Comparison of ENCODE assay signal across 10 mouse cellular contexts in genomic region chr15:85605962-85606610, GRCm38 (mm10). TPM values are rescaled to one million over a fixed set of nuclear protein-coding genes. Genes with fewer than 3 reads are reported as not detected.
A peak's percentile ranks its signal among the peaks of the same experiment; 100 is the strongest.
DNase-seq lines count a peak whose midpoint lies in the region; ATAC-seq and TF ChIP-seq lines count a peak whose summit lies in the region.
"Had no signal": no experiment of that assay in that cellular context is flagged by ENCODE, and none has a peak within 500 bp of the region (broad histone marks: within the 10 kb centered on the region; RNA-seq: fewer than 3 reads in every experiment).

No protein-coding gene starts in this region.

- H3K27ac ChIP-seq in midbrain, embryonic 10.5 days (replicated peaks), result no peak overlapping the region
- no peak overlapping the region for H3K27ac ChIP-seq in midbrain, postnatal 0 days (ENCODE audit: low read depth, low read length)
- H3K27ac ChIP-seq in stomach, embryonic 16.5 days (ENCODE audit: low read length), result 0 out of 2 replicates have a peak overlapping the region, but pooled peaks have one; percentile 12
- no peak overlapping the region for H3K27ac ChIP-seq in thymus, adult 2 months (ENCODE audit: control insufficient read depth, insufficient read depth, low read length)
- H3K27ac ChIP-seq: liver, embryonic 15.5 days had no signal

- no peaks in the 10 kb centered on the region for H3K36me3 ChIP-seq in midbrain, embryonic 10.5 days
- no peaks in the 10 kb centered on the region for H3K36me3 ChIP-seq in midbrain, postnatal 0 days (ENCODE audit: insufficient read depth, low read length)
- no peaks in the 10 kb centered on the region for H3K36me3 ChIP-seq in stomach, embryonic 16.5 days (ENCODE audit: control insufficient read depth, insufficient read depth, low read length)
- H3K36me3 ChIP-seq in thymus, adult 2 months (ENCODE audit: control insufficient read depth, insufficient read depth, low read length), result no peaks in the 10 kb centered on the region
- H3K36me3 ChIP-seq: liver, embryonic 15.5 days had no signal

- H3K4me2 ChIP-seq in midbrain, postnatal 0 days (ENCODE audit: low read depth, low read length, poor library complexity, severe bottlenecking), result no peak overlapping the region
- H3K4me2 ChIP-seq in stomach, embryonic 16.5 days (ENCODE audit: low read depth, low read length), result peak overlapping the region; percentile 32; the same call in 1 of the 2 replicates
- H3K4me2 ChIP-seq: liver, embryonic 15.5 days had no signal

- no peak for ATAC-seq in midbrain, postnatal 0 days (ENCODE audit: low FRiP score)
- peak; percentile 15; the same call in 1 of the 2 replicates for ATAC-seq in stomach, embryonic 16.5 days (ENCODE audit: insufficient read depth, low FRiP score)

- peak; percentile 44 for DNase-seq in gastrocnemius, postnatal 10 days
- DNase-seq in gastrocnemius, postnatal 4 days (ENCODE audit: low spot score in 2 of 2), result no peak
- peak; percentile 44 for DNase-seq in midbrain, embryonic 10.5 days (ENCODE audit: low spot score)
- no peak for DNase-seq in midbrain, postnatal 0 days (ENCODE audit: low spot score)
- DNase-seq in kidney, postnatal 14 days, result peak; percentile 34
- DNase-seq in thymus, adult 2 months, result no peak
- no peak for DNase-seq in thymus, postnatal 14 days

- H3K4me1 ChIP-seq in midbrain, embryonic 10.5 days, result peaks cover 5% of the 10 kb centered on the region; the same call in 1 of the 2 replicates
- H3K4me1 ChIP-seq in midbrain, postnatal 0 days (ENCODE audit: insufficient read depth, low read length), result no peaks in the 10 kb centered on the region
- peaks cover 16% of the 10 kb centered on the region for H3K4me1 ChIP-seq in stomach, embryonic 16.5 days (ENCODE audit: control insufficient read depth, insufficient read depth, low read length)
- H3K4me1 ChIP-seq in thymus, adult 2 months (replicated peaks; ENCODE audit: control insufficient read depth, insufficient read depth, low read length), result peaks cover 14% of the 10 kb centered on the region
- H3K4me1 ChIP-seq: liver, embryonic 15.5 days had no signal

- no peak overlapping the region for H3K9ac ChIP-seq in midbrain, postnatal 0 days (replicated peaks; ENCODE audit: low read length, poor library complexity, severe bottlenecking)
- peak overlapping the region; percentile 50 for H3K9ac ChIP-seq in stomach, embryonic 16.5 days (ENCODE audit: low read length)
- H3K9ac ChIP-seq: liver, embryonic 15.5 days had no signal

- H3K4me3 ChIP-seq in midbrain, embryonic 10.5 days, result no peak overlapping the region
- H3K4me3 ChIP-seq in midbrain, postnatal 0 days (ENCODE audit: low read depth, low read length), result no peak overlapping the region
- no peak overlapping the region for H3K4me3 ChIP-seq in stomach, embryonic 16.5 days (replicated peaks; ENCODE audit: low read length)
- H3K4me3 ChIP-seq in thymus, adult 2 months (ENCODE audit: control insufficient read depth, insufficient read depth, low read length), result no peak overlapping the region
- H3K4me3 ChIP-seq: liver, embryonic 15.5 days had no signal

- H3K9me3 ChIP-seq in midbrain, embryonic 10.5 days (replicated peaks), result no peaks in the 10 kb centered on the region
- no peaks in the 10 kb centered on the region for H3K9me3 ChIP-seq in midbrain, postnatal 0 days (ENCODE audit: low read length)
- no peaks in the 10 kb centered on the region for H3K9me3 ChIP-seq in stomach, embryonic 16.5 days (replicated peaks; ENCODE audit: control insufficient read depth, low read length)
- H3K9me3 ChIP-seq: liver, embryonic 15.5 days had no signal

- no peak for TF ChIP-seq POLR2A in thymus, adult 2 months (IDR thresholded peaks at IDR 0.05; ENCODE audit: control insufficient read depth, extremely low read depth, insufficient read depth, low read length, poor library complexity)

- H3K27me3 ChIP-seq in midbrain, embryonic 10.5 days (ENCODE audit: low read depth, poor library complexity, severe bottlenecking), result peaks cover 45% of the 10 kb centered on the region
- H3K27me3 ChIP-seq in midbrain, postnatal 0 days (ENCODE audit: insufficient read depth, low read length), result no peaks in the 10 kb centered on the region
- H3K27me3 ChIP-seq in stomach, embryonic 16.5 days (ENCODE audit: control insufficient read depth, insufficient read depth, low read length), result no peaks in the 10 kb centered on the region
- no peaks in the 10 kb centered on the region for H3K27me3 ChIP-seq in thymus, adult 2 months (ENCODE audit: control insufficient read depth, insufficient read depth, low read length)
- H3K27me3 ChIP-seq: liver, embryonic 15.5 days had no signal

- WGBS in midbrain, embryonic 10.5 days, result 67% methylated on average over 17 of the region's 17 CpGs
- WGBS in midbrain, postnatal 0 days, result 63% methylated on average over 17 of the region's 17 CpGs
- 42% methylated on average over 17 of the region's 17 CpGs for WGBS in stomach, embryonic 16.5 days
- 87% methylated on average over 17 of the region's 17 CpGs for WGBS in thymus, adult 2 months

- no peak for TF ChIP-seq CTCF in midbrain, postnatal 0 days (IDR thresholded peaks at IDR 0.05)
- no peak for TF ChIP-seq CTCF in thymus, adult 2 months (IDR thresholded peaks at IDR 0.05; ENCODE audit: borderline replicate concordance, control insufficient read depth, extremely low read depth, insufficient read depth, low read length, poor library complexity)

RNA-seq across cellular contexts. Expression of gene Wnt7b, which starts 23.8 kb away (rescaled TPM):
- under 1 TPM; 0.07 to 0.16 TPM for total RNA-seq in gastrocnemius, postnatal 10 days (2021)
- under 1 TPM in 1 of 2 experiments, not detected in 1; 0.10 TPM for total RNA-seq in gastrocnemius, postnatal 4 days (2021)
- polyA plus RNA-seq in midbrain, embryonic 10.5 days (2016; fragmentation: Nextera tagmentation; extraction: Ambion mirVana), result 54.8 and 56.5 TPM in 2 replicates
- 26.3 and 34.3 TPM in 2 replicates for total RNA-seq in midbrain, postnatal 0 days (2014; rRNA removed)
- 19.0 and 19.5 TPM in 2 replicates for polyA plus RNA-seq in midbrain, postnatal 0 days (2015; fragmentation: Nextera tagmentation; extraction: Ambion mirVana)
- polyA plus RNA-seq in stomach, embryonic 16.5 days (2015; fragmentation: Nextera tagmentation; extraction: Ambion mirVana), result 3.4 and 4.8 TPM in 2 replicates
- 3.4 and 3.8 TPM in 2 replicates for polyA plus RNA-seq in thymus, adult 2 months (2012; rRNA removed)
- total RNA-seq: common myeloid progenitor, adult 5-6 weeks had no signal

Comparison
In these comparisons a context has a peak if more than half of its experiments do, and no peak if none do; other contexts are left out.
1. DNase-seq: peak in gastrocnemius, postnatal 10 days (single experiment), midbrain, embryonic 10.5 days (single experiment) and kidney, postnatal 14 days (single experiment); none in gastrocnemius, postnatal 4 days (0 of 2), midbrain, postnatal 0 days (single experiment), thymus, adult 2 months (single experiment) and thymus, postnatal 14 days (single experiment).